Mouse (Mus musculus) hindbrain, embryonic 12.5 days (tissue): ENCODE measurements at regions not wholly inside any gene's neighbourhood (a gene's known extent, or its start where the extent isn't known, plus 50 kb on each side); places are given as distances from the start of the nearest gene placed in this dataset.

Experiments
- ATAC-seq: fragments of 200-750 bp; cut with Nextera tagmentation; 2 replicates; pipeline ENCODE4 v1.8.0; 2017; ENCODE audit warnings: moderate TSS enrichment; ENCODE audit not compliant: low FRiP score
- H3K27ac ChIP-seq: fragments of 300-500 bp; sonication (generic); 2 replicates; pipeline ENCODE4 v1.5.1; 2016; ENCODE audit warnings: mild to moderate bottlenecking
- H3K27me3 ChIP-seq: fragments of 300-500 bp; sonication (generic); 2 replicates; pipeline ENCODE4 v1.6.1; 2016; ENCODE audit warnings: mild to moderate bottlenecking
- H3K36me3 ChIP-seq: fragments of 300-500 bp; sonication (generic); 2 replicates; pipeline ENCODE4 v1.6.1; 2016; ENCODE audit warnings: mild to moderate bottlenecking
- H3K4me1 ChIP-seq: fragments of 300-500 bp; sonication (generic); 2 replicates; pipeline ENCODE4 v1.6.1; 2016
- H3K4me2 ChIP-seq: fragments of 300-500 bp; sonication (generic); replicated peaks from 2 replicates; pipeline ENCODE4 v1.6.1; 2016; ENCODE audit warnings: mild to moderate bottlenecking
- H3K4me3 ChIP-seq: fragments of 300-500 bp; sonication (generic); 2 replicates; pipeline ENCODE4 v1.5.1; 2016; ENCODE audit warnings: mild to moderate bottlenecking
- H3K9ac ChIP-seq: fragments of 300-500 bp; sonication (generic); 2 replicates; pipeline ENCODE4 v1.6.1; 2016; ENCODE audit warnings: mild to moderate bottlenecking, moderate library complexity
- H3K9me3 ChIP-seq: fragments of 300-500 bp; sonication (generic); replicated peaks from 2 replicates; pipeline ENCODE4 v1.6.1; 2016; ENCODE audit warnings: mild to moderate bottlenecking
- WGBS: fragments of 180-500 bp; shearing (Covaris S2); methylation state at CpG from one replicate; pipeline ENCODE4 v1.1.7; 2016; 5-methylcytosine and 5-hydroxymethylcytosine counted together

DNA sequence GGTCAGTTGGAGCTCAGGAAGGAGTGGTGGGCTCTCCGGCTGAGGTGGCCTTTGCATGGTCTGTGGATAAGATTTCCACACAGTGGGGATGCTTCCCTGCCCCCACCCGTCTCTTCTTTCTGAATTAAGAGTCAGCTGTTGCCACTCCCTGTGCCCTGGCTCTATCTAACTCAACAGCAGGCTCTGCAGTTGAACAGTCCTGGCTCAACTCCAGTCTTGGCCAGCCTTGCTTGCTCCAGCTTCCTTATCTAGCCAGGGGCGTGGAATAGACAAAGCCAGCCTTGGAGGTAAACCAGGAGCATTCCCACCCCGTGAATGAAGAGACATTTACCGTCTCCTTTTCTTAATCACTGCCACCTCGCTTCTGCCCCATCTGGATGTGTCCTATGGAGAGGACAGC, 89.7 kb downstream of the Mn1 start:
- 57% methylated on average over 6 of the region's 6 CpGs for WGBS
- 0 out of 2 replicates have a peak overlapping the region, but pooled peaks have one; percentile 23 for H3K27ac ChIP-seq
- ATAC-seq = no peak

DNA sequence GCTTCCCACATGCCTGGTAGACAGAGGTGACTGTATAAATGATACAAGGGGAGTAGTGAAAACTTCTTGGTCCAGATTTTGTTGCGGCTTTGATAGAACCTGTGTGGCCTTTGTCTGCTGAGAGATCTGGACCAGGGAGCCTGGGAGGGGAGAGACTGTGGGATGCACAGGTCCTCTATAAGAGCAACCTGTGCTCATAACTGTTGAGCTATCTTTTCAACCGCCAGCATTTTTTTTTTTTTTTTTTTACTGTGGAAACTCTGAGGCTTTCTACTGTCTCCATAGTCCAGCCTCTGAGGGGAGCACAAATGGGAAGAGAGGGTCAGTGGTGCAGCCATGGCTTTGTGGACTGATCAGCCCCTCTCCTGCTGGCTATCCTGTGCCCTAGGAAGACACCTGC, 90.2 kb downstream of the Mn1 start:
- Histone ChIP-seq H3K4me3 (no peak overlapping the region), H3K4me1 (peaks cover 52% of the 10 kb centered on the region), H3K27ac (no peak overlapping the region), H3K4me2 (no peak overlapping the region), H3K9me3 (no peaks in the 10 kb centered on the region), H3K27me3 (peaks cover 12% of the 10 kb centered on the region), H3K36me3 (no peaks in the 10 kb centered on the region), H3K9ac (no peak overlapping the region)
- ATAC-seq = no peak
- 83% methylated on average over 2 of the region's 2 CpGs for WGBS

More for the DNA sequence above, 89.7 kb downstream of the Mn1 start:
- no peaks in the 10 kb centered on the region for H3K36me3 ChIP-seq
- peaks cover 17% of the 10 kb centered on the region for H3K27me3 ChIP-seq
- H3K9me3 ChIP-seq = no peaks in the 10 kb centered on the region
- H3K4me3 ChIP-seq = no peak overlapping the region
- no peak overlapping the region for H3K9ac ChIP-seq
- 0 out of 2 replicates have a peak overlapping the region, but pooled peaks have one; percentile 4 for H3K4me2 ChIP-seq
- H3K4me1 ChIP-seq = peaks cover 48% of the 10 kb centered on the region

DNA sequence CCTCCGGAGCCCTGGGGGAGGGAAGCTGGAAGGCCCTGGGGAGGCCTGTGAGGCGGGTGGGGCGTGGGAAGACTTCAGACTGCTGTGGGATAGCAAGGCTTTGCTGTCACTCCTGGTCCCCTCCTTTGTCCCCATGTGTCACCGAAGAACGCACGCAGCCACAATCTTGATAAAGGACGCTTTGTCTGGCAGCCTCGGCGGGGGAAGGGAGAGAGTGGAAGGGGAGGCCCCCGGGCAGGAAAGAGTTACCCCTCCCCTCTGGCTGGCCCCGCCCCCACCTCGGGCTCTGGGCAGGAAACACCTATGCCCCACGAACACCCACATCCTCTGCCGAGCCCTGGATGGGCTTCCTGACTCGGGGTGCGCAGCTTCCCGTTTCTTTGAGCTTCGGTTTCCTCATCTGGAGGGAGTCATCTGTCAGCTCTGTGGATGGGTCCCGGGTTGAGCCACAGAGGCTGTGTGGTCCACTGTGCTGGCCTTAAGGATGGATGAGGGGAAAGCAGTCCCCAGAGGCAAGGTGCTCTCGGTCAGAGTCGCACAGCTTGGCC, 91.9 kb downstream of the Mn1 start:
- H3K4me2 ChIP-seq = peak overlapping the region; percentile 33
- H3K27me3 ChIP-seq = peaks cover under 1% of the 10 kb centered on the region; the same call in 1 of the 2 replicates
- peaks cover 68% of the 10 kb centered on the region for H3K4me1 ChIP-seq
- no peaks in the 10 kb centered on the region for H3K9me3 ChIP-seq
- ATAC-seq = peak; percentile 78
- H3K4me3 ChIP-seq = peak overlapping the region; percentile 9; the same call in 1 of the 2 replicates
- whole genome bisulfite sequencing = under 1% methylated on average over 21 of the region's 21 CpGs
- H3K27ac ChIP-seq = peak overlapping the region; percentile 76
- peak overlapping the region; percentile 29; the same call in 1 of the 2 replicates for H3K9ac ChIP-seq
- H3K36me3 ChIP-seq = no peaks in the 10 kb centered on the region

DNA sequence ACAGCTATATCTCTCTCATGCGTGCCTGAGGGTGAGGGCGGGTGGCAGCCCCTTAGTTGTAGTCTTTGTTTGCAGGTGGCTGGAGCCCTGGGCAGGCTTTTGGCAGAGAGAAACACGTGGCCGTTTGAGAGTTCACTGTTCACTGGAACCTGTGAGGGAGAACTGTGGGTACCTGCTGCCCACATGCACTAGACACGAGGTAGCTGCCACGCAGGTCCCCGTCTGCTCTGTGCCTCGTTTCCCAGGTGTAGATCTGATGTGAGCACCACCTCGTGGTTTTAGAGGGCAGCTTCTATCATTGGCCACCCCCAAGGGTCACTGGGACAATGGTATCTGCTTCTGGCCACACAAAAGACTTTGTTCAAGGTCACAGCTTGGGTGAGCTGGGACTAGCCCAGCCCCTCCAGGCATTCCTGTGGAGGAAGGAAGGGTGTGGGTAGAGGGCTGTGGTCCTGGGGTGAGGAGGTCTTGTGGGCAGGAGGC, 92.5 kb downstream of the Mn1 start:
- H3K27ac ChIP-seq = peak overlapping the region; percentile 67
- WGBS = 4% methylated on average over 9 of the region's 9 CpGs
- H3K4me2 ChIP-seq = peak overlapping the region; percentile 33
- no peaks in the 10 kb centered on the region for H3K9me3 ChIP-seq
- no peak for ATAC-seq
- H3K4me3 ChIP-seq = peak overlapping the region; percentile 9; the same call in 1 of the 2 replicates
- peaks cover 73% of the 10 kb centered on the region for H3K4me1 ChIP-seq
- no peaks in the 10 kb centered on the region; the same call in 1 of the 2 replicates for H3K27me3 ChIP-seq
- no peak overlapping the region for H3K9ac ChIP-seq
- no peaks in the 10 kb centered on the region for H3K36me3 ChIP-seq

DNA sequence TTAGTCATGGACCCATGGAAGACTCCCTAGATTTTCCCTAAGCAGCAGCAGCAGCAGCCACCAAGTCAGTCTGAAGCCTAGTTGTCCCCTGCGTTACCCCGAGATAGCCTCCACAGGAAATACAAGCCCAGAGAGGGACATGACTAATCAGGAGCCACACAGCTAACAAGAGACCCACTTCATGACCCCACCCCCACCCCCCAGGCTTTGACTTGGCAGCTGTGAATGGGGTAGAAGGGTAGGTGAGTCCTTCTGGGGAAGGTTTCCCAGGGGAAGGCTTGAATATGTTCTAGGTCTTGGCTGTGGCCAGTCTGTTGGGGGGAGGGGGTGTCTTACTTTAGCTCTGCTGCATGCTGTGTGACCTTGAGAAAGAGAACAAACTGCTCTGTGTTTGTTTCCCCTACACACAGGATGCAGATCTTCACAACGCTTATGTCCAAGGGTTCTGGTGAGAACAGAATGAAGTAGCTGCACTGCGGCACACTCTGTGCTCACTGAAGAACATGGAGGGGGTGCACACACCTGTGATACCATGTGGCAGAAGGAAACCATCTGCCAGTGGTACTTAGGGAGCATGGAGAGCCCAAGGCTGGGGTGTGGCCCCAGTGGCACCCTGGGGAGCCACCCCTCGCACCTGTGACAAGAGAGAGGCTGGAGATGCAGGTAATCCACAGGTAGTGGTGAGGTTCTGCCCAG, 93.2 kb downstream of the Mn1 start:
- 51% methylated on average over 5 of the region's 5 CpGs for WGBS
- Histone ChIP-seq H3K4me3 (no peak overlapping the region), H3K27ac (no peak overlapping the region; the same call in 1 of the 2 replicates), H3K9me3 (no peaks in the 10 kb centered on the region), H3K4me2 (no peak overlapping the region), H3K9ac (no peak overlapping the region), H3K4me1 (peaks cover 78% of the 10 kb centered on the region), H3K36me3 (no peaks in the 10 kb centered on the region), H3K27me3 (no peaks in the 10 kb centered on the region; the same call in 1 of the 2 replicates)
- ATAC-seq = no peak

DNA sequence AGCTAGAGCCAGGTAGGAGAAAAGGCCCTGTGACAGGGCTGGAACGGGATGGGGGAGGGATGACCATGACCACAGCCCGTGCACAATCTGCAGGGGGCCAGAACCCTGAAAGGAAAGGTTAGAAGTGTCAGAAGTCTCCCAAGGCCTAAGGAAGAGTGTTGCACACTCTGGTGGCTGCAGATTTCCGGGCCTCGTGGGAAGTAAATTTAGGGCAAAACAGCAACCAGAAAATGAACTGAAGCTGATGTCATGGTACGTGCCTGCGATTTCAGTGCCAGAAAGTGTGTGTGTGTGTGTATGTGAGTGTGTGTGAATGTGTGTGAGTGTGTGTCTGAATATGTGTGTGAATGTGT, 93.7 kb downstream of the Mn1 start:
- ATAC-seq = no peak
- Histone ChIP-seq H3K27ac (no peak overlapping the region; the same call in 1 of the 2 replicates), H3K9me3 (no peaks in the 10 kb centered on the region), H3K4me3 (no peak overlapping the region), H3K36me3 (no peaks in the 10 kb centered on the region), H3K9ac (peak overlapping the region; percentile 35), H3K4me2 (no peak overlapping the region), H3K27me3 (no peaks in the 10 kb centered on the region; the same call in 1 of the 2 replicates), H3K4me1 (peaks cover 78% of the 10 kb centered on the region)
- WGBS = 53% methylated on average over 6 of the region's 6 CpGs

DNA sequence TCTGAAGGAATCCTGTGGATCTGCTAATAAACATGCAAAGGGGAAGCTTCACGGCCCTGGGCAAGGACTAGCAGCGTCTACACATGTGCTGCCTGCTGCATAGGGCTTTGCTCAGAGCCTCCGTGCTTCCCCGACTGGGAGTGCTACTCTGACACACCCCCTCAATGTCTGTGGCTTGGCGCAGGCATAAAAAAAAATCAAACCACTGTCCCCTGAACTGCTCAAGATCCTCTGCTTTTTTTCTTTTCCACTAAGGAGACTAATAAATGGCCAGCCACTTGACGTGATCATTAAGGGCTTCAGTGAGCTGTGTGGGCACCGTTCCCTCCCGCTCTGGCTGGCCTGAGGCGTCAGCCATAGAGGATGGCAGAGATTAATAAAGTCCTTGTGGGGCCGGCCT, 94.8 kb downstream of the Mn1 start:
- H3K4me1 ChIP-seq = peaks cover 68% of the 10 kb centered on the region
- H3K9me3 ChIP-seq = no peaks in the 10 kb centered on the region
- no peak overlapping the region for H3K9ac ChIP-seq
- H3K4me2 ChIP-seq = peak overlapping the region; percentile 6
- whole genome bisulfite sequencing = 12% methylated on average over 10 of the region's 10 CpGs
- H3K4me3 ChIP-seq = no peak overlapping the region
- ATAC-seq = peak; percentile 47
- no peaks in the 10 kb centered on the region for H3K36me3 ChIP-seq
- peak overlapping the region; percentile 64 for H3K27ac ChIP-seq
- no peaks in the 10 kb centered on the region; the same call in 1 of the 2 replicates for H3K27me3 ChIP-seq

DNA sequence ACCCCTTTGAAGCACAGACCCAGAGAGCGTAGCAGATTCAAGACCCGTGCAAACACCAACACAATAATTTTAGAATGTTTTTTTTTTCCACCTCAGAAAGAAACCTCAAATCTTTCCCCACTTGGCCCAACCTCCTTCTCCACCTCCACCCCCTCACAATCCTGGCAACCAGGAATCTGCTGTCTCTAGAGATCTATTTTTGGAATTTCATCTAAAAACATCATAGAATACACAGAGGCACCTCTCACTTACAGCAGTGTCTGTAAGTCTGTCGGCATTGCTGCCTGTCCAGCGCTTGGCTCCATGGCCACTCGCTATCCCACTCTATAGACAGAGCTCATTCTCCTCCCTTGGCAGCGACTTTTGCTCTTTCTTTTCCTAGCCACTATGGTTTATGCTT, 96.8 kb downstream of the Mn1 start:
- Histone ChIP-seq H3K4me3 (no peak overlapping the region), H3K27me3 (no peaks in the 10 kb centered on the region; the same call in 1 of the 2 replicates), H3K4me2 (no peak overlapping the region), H3K36me3 (no peaks in the 10 kb centered on the region), H3K9me3 (no peaks in the 10 kb centered on the region), H3K9ac (no peak overlapping the region), H3K27ac (no peak overlapping the region), H3K4me1 (peaks cover 63% of the 10 kb centered on the region)
- WGBS = 80% methylated on average over 6 of the region's 6 CpGs
- no peak for ATAC-seq

DNA sequence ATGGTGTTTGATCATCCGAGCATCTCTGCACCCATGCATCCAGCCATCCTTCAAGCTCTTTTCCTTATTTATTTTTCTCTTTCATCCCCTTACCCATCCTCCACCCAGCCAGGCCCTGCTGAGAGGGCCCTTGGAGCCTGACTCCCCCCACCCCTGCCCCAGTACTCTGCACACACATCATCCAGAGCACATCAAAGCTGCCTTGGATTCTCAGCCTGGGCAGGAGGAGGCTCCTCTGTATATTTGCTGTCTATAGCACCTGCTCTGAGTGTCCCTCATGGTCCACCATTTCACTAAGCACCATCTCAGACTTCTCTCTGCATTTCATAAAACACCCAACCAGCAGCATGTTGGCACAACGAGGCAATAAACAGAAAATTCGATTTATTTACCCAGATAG, 101.9 kb downstream of the Mn1 start:
- no peaks in the 10 kb centered on the region for H3K27me3 ChIP-seq
- no peaks in the 10 kb centered on the region for H3K36me3 ChIP-seq
- 55% methylated on average over 3 of the region's 3 CpGs for WGBS
- no peaks in the 10 kb centered on the region for H3K9me3 ChIP-seq
- ATAC-seq = peak; percentile 39; the same call in 1 of the 2 replicates
- peaks cover 38% of the 10 kb centered on the region for H3K4me1 ChIP-seq
- H3K4me3 ChIP-seq = no peak overlapping the region
- no peak overlapping the region for H3K4me2 ChIP-seq
- H3K27ac ChIP-seq = peak overlapping the region; percentile 95
- H3K9ac ChIP-seq = no peak overlapping the region

DNA sequence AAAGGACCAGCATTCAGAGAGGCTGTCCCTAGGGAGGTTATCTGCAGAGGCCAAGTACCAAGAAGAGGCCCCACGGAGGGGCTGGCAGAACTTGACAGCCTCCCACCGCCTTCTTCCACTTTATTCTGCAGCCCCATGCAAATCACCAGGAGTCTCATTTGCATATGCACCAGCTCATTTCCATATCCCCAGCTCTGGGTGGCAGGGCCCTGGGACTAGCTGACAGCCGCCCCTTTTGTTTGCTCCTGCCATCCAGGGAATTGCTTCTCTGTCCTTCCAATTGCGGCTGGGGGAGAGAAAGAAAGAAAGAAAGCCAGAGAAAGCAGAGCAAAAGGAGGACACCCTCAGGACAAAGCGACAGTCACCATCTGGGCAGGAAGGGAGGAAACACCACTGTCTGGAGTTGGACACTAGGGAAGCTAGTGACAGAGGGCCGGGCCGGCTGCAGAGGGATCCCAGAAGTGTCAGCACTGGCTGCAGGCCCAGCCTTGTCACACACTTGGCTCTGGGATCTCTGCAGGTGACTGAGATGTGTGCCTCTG, 102.4 kb downstream of the Mn1 start:
- Histone ChIP-seq H3K36me3 (no peaks in the 10 kb centered on the region), H3K4me3 (no peak overlapping the region), H3K9me3 (no peaks in the 10 kb centered on the region), H3K9ac (peak overlapping the region; percentile 13; the same call in 1 of the 2 replicates), H3K27ac (peak overlapping the region; percentile 95), H3K4me1 (peaks cover 33% of the 10 kb centered on the region), H3K27me3 (no peaks in the 10 kb centered on the region), H3K4me2 (no peak overlapping the region)
- ATAC-seq = peak; percentile 90
- 8% methylated on average over 7 of the region's 7 CpGs for WGBS

DNA sequence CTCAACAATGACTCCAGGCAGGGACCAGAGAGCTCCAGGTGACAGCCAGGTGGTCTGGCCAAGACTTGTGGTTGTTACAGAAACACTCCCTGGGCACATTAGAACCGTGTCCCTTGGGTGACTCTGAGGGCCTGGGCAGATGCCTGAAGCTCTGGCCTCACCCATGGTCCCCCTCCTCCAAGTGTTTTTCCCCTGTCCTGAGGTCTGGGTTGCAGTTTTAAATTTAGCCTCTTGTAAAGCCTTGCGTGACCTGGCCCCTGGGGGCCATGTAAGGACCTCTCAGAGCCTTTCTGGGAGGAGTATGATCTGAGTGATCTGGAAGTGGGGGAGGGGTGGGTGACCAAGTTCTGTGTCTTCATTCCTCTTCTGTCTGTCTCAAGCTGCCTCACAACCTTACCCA, 104.7 kb downstream of the Mn1 start:
- WGBS = 75% methylated on average over 2 of the region's 2 CpGs
- ATAC-seq = no peak
- Histone ChIP-seq H3K27me3 (no peaks in the 10 kb centered on the region), H3K9ac (no peak overlapping the region), H3K4me3 (no peak overlapping the region), H3K9me3 (no peaks in the 10 kb centered on the region), H3K4me1 (peaks cover 29% of the 10 kb centered on the region), H3K36me3 (no peaks in the 10 kb centered on the region), H3K4me2 (no peak overlapping the region), H3K27ac (no peak overlapping the region)

DNA sequence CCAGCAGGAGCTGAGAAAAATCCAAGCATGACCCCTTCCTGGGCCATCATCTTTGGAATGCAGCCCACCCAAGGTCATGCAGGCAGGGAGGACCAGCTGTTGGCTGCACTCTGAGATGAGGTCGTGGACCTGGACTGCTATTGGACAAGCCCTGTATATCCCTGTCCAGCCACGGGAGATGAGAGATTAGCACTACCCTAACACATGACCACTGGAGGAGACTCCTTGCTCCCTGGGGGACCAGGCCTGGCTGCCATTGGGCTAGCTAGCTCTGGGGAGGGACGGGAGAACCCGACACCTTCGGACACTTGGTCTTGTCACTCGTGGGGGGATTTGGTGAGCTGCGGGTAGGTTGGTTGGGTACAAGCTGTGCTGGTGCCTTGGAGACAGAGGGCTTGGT, 105.4 kb downstream of the Mn1 start:
- H3K27ac ChIP-seq = no peak overlapping the region
- WGBS = 54% methylated on average over 7 of the region's 7 CpGs
- H3K27me3 ChIP-seq = no peaks in the 10 kb centered on the region
- no peak overlapping the region for H3K4me2 ChIP-seq
- no peak overlapping the region for H3K4me3 ChIP-seq
- no peak for ATAC-seq
- no peak overlapping the region for H3K9ac ChIP-seq
- H3K4me1 ChIP-seq = peaks cover 36% of the 10 kb centered on the region
- H3K9me3 ChIP-seq = no peaks in the 10 kb centered on the region
- H3K36me3 ChIP-seq = no peaks in the 10 kb centered on the region
